Mouse (Mus musculus) limb, embryonic 12.5 days (tissue): ENCODE data around the gene Rprd1b. TPM values are rescaled to one million over a fixed set of nuclear protein-coding genes. Genes with fewer than 3 reads are reported as not detected.

Experiments
- ATAC-seq: fragments of 200-750 bp; cut with Nextera tagmentation; 2 replicates; pipeline ENCODE4 v1.8.0; 2017; ENCODE audit warnings: low read depth, moderate TSS enrichment; ENCODE audit not compliant: insufficient number of reproducible peaks, insufficient read depth, low FRiP score, low TSS enrichment
- H3K27ac ChIP-seq: fragments of 300-500 bp; sonication (generic); 2 replicates; pipeline ENCODE4 v1.5.1; 2016; ENCODE audit warnings: mild to moderate bottlenecking, moderate library complexity
- H3K27me3 ChIP-seq: fragments of 300-500 bp; sonication (generic); 2 replicates; pipeline ENCODE4 v1.6.1; 2016; ENCODE audit warnings: mild to moderate bottlenecking, moderate library complexity
- H3K36me3 ChIP-seq: fragments of 300-500 bp; sonication (generic); 2 replicates; pipeline ENCODE4 v1.6.1; 2016; ENCODE audit warnings: mild to moderate bottlenecking, moderate library complexity
- H3K4me1 ChIP-seq: fragments of 300-500 bp; sonication (generic); replicated peaks from 2 replicates; pipeline ENCODE4 v1.6.1; 2016
- H3K4me2 ChIP-seq: fragments of 300-500 bp; sonication (generic); 2 replicates; pipeline ENCODE4 v1.6.1; 2016; ENCODE audit warnings: mild to moderate bottlenecking, moderate library complexity
- H3K4me3 ChIP-seq: fragments of 300-500 bp; sonication (generic); replicated peaks from 2 replicates; pipeline ENCODE4 v1.5.1; 2016; ENCODE audit warnings: mild to moderate bottlenecking
- H3K9ac ChIP-seq: fragments of 300-500 bp; sonication (generic); replicated peaks from 2 replicates; pipeline ENCODE4 v1.6.1; 2016; ENCODE audit warnings: mild to moderate bottlenecking, moderate library complexity
- H3K9me3 ChIP-seq: fragments of 300-500 bp; sonication (generic); 2 replicates; pipeline ENCODE4 v1.6.1; 2016; ENCODE audit warnings: mild to moderate bottlenecking, moderate library complexity
- WGBS: fragments of 180-500 bp; shearing (Covaris S2); methylation state at CpG from one replicate; pipeline ENCODE4 v1.1.7; 2016; 5-methylcytosine and 5-hydroxymethylcytosine counted together
- polyA plus RNA-seq: library from polyadenylated mRNA; unstranded; fragments of >200 nt; fragmentation: Nextera tagmentation; extraction: Ambion mirVana; gene quantifications from 2 replicates; pipeline ENCODE4 v1.2.1, GENCODE M21; 2016

Rprd1b gene
- polyA plus RNA-seq, 1 experiment from 2014 or later, result 57.1 TPM

DNA sequence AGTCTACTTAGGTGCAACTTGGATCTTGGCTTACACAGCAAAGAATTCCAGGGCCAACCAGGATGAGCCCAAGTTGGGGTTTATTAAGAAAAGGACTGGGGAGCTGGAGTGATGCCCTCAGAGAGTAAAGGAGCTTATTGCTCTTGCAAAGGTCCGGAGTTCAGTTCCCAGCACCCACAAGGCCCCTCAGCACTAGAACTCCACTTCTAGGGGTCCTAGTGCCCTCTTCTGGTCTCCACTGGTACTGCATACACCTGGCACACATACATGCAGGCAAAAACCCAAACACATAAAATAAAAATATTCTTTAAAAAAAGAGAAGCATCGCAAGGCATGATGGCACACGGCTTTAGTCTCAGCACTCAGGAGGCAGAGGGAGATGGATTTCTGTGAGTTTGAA, 122.8 kb downstream of the Rprd1b start:
- H3K4me1 ChIP-seq, result peaks cover 20% of the 10 kb centered on the region
- H3K36me3 ChIP-seq, result no peaks in the 10 kb centered on the region
- no peak overlapping the region for H3K4me2 ChIP-seq
- H3K27me3 ChIP-seq, result peaks cover 16% of the 10 kb centered on the region
- 0 out of 2 replicates have a peak, but pooled peaks cover 6% of the 10 kb centered on the region for H3K9me3 ChIP-seq
- H3K9ac ChIP-seq, result no peak overlapping the region
- no peak overlapping the region for H3K27ac ChIP-seq
- H3K4me3 ChIP-seq, result no peak overlapping the region
- no peak for ATAC-seq
- WGBS, result 98% methylated on average over 3 of the region's 3 CpGs

GRCm38 (mm10) chr2:158152685-158153309, 124.5 kb downstream of the Rprd1b start:
- no peak overlapping the region for H3K4me3 ChIP-seq

GRCm38 (mm10) chr2:158153728-158154343, 125.5 kb downstream of the Rprd1b start:
- H3K27me3 ChIP-seq, result no peaks in the 10 kb centered on the region
- peaks cover 16% of the 10 kb centered on the region for H3K4me1 ChIP-seq
- peak overlapping the region; percentile 78 for H3K27ac ChIP-seq
- WGBS, result 2% methylated on average over 22 of the region's 22 CpGs
- ATAC-seq, result peak; percentile 72
- peak overlapping the region; percentile 69 for H3K4me2 ChIP-seq
- no peaks in the 10 kb centered on the region for H3K36me3 ChIP-seq
- peak overlapping the region; percentile 54 for H3K9ac ChIP-seq
- H3K4me3 ChIP-seq, result peak overlapping the region; percentile 39
- H3K9me3 ChIP-seq, result 0 out of 2 replicates have a peak, but pooled peaks cover 6% of the 10 kb centered on the region

More at GRCm38 (mm10) chr2:158152685-158153309, 124.5 kb downstream of the Rprd1b start:
- peak overlapping the region; percentile 69 for H3K4me2 ChIP-seq
- peaks cover under 1% of the 10 kb centered on the region; the same call in 1 of the 2 replicates for H3K27me3 ChIP-seq
- peak overlapping the region; percentile 78 for H3K27ac ChIP-seq
- WGBS, result 48% methylated on average over 6 of the region's 6 CpGs
- ATAC-seq, result peak; percentile 85
- 0 out of 2 replicates have a peak, but pooled peaks cover 6% of the 10 kb centered on the region for H3K9me3 ChIP-seq
- H3K36me3 ChIP-seq, result no peaks in the 10 kb centered on the region
- H3K9ac ChIP-seq, result no peak overlapping the region
- H3K4me1 ChIP-seq, result peaks cover 16% of the 10 kb centered on the region

- Histone ChIP-seq H3K9ac (no peak overlapping the region), H3K4me3 (no peak overlapping the region), H3K27ac (no peak overlapping the region), H3K36me3 (no peaks in the 10 kb centered on the region), H3K4me2 (no peak overlapping the region), H3K9me3 (0 out of 2 replicates have a peak, but pooled peaks cover 6% of the 10 kb centered on the region), H3K4me1 (peaks cover 16% of the 10 kb centered on the region), H3K27me3 (no peaks in the 10 kb centered on the region)
- ATAC-seq, result no peak
- 70% methylated on average over 8 of the region's 8 CpGs for WGBS
Measured at GRCm38 (mm10) chr2:158154641-158155040, 126.3 kb downstream of the Rprd1b start.

DNA sequence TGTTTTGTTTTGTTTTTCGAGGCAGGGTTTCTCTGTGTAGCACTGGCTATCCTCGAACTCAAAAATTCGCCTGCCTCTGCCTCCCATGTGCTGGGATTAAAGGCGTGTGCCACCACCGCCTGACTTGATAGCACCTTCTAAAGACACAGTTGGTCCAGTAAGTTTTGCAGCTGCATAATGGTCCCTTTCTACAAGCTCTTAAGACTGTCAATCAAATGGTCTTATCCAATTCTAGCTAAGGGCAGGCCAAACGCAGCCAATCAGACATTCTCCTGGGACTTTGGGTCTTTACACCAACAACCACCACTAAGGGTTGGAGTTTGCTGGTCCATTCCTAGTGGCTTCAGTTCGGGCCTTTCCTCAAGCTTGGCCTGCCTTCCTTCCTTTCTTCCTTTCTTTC, 126.8 kb downstream of the Rprd1b start:
- no peak for ATAC-seq
- no peak overlapping the region for H3K27ac ChIP-seq
- no peak overlapping the region for H3K4me2 ChIP-seq
- no peaks in the 10 kb centered on the region for H3K27me3 ChIP-seq
- no peak overlapping the region for H3K4me3 ChIP-seq
- 87% methylated on average over 7 of the region's 7 CpGs for WGBS
- 0 out of 2 replicates have a peak, but pooled peaks cover 6% of the 10 kb centered on the region for H3K9me3 ChIP-seq
- H3K9ac ChIP-seq, result no peak overlapping the region
- H3K4me1 ChIP-seq, result peaks cover 19% of the 10 kb centered on the region
- no peaks in the 10 kb centered on the region for H3K36me3 ChIP-seq

- no peak overlapping the region for H3K4me3 ChIP-seq
- H3K4me2 ChIP-seq, result no peak overlapping the region
- H3K27me3 ChIP-seq, result no peaks in the 10 kb centered on the region
- WGBS, result 92% methylated on average over 2 of the region's 2 CpGs
- no peak for ATAC-seq
- H3K27ac ChIP-seq, result no peak overlapping the region
- H3K9me3 ChIP-seq, result 0 out of 2 replicates have a peak, but pooled peaks cover 6% of the 10 kb centered on the region
- no peaks in the 10 kb centered on the region for H3K36me3 ChIP-seq
- no peak overlapping the region for H3K9ac ChIP-seq
- peaks cover 21% of the 10 kb centered on the region for H3K4me1 ChIP-seq
Measured at GRCm38 (mm10) chr2:158155615-158156014, 127.3 kb downstream of the Rprd1b start.

- Histone ChIP-seq H3K9me3 (no peaks in the 10 kb centered on the region), H3K27me3 (no peaks in the 10 kb centered on the region), H3K27ac (no peak overlapping the region), H3K36me3 (no peaks in the 10 kb centered on the region), H3K9ac (no peak overlapping the region), H3K4me1 (peaks cover 21% of the 10 kb centered on the region), H3K4me3 (no peak overlapping the region), H3K4me2 (no peak overlapping the region)
- WGBS, result 88% methylated on average over 9 of the region's 9 CpGs
- no peak for ATAC-seq
Measured at GRCm38 (mm10) chr2:158156487-158156886, 128.2 kb downstream of the Rprd1b start.

- Histone ChIP-seq H3K4me1 (peaks cover 16% of the 10 kb centered on the region), H3K4me3 (no peak overlapping the region), H3K27ac (no peak overlapping the region), H3K27me3 (no peaks in the 10 kb centered on the region), H3K4me2 (no peak overlapping the region), H3K9ac (no peak overlapping the region), H3K36me3 (no peaks in the 10 kb centered on the region), H3K9me3 (no peaks in the 10 kb centered on the region)
- ATAC-seq, result no peak
- WGBS, result 74% methylated on average over 8 of the region's 8 CpGs
Measured at GRCm38 (mm10) chr2:158157654-158158053, 129.4 kb downstream of the Rprd1b start.

- no peak overlapping the region for H3K9ac ChIP-seq
- no peak for ATAC-seq
- H3K4me2 ChIP-seq, result no peak overlapping the region
- no peak overlapping the region for H3K4me3 ChIP-seq
- no peaks in the 10 kb centered on the region for H3K36me3 ChIP-seq
- H3K9me3 ChIP-seq, result no peaks in the 10 kb centered on the region
- no peak overlapping the region for H3K27ac ChIP-seq
- peaks cover 5% of the 10 kb centered on the region for H3K4me1 ChIP-seq
- WGBS, result 48% methylated on average over 7 of the region's 7 CpGs
- no peaks in the 10 kb centered on the region for H3K27me3 ChIP-seq
Measured at GRCm38 (mm10) chr2:158159376-158160235, 131.3 kb downstream of the Rprd1b start.

DNA sequence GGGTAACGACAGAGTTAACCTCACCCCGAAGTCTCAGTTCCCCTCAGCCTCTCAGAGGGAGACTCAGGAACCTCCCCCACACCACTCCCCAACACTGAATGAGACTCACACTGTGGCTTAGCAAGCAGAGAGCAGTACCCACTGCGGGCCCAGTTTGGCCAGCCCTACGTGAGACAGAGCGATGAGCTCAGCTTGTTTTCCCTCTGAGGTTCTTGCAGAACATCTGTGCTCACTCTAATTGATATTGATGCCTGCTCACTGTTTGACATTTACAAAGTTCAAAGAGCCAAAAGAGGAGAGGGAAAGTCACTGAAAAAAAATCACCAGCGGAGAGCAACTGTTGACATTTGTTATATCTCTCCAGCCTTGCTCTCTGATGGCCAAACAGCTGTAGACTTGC, 133.5 kb downstream of the Rprd1b start:
- ATAC-seq, result no peak

GRCm38 (mm10) chr2:158163034-158163433, 134.7 kb downstream of the Rprd1b start:
- Histone ChIP-seq H3K36me3 (no peaks in the 10 kb centered on the region), H3K4me3 (no peak overlapping the region), H3K4me1 (peaks cover 5% of the 10 kb centered on the region), H3K27me3 (no peaks in the 10 kb centered on the region), H3K9me3 (no peaks in the 10 kb centered on the region), H3K4me2 (no peak overlapping the region), H3K9ac (no peak overlapping the region), H3K27ac (no peak overlapping the region)
- ATAC-seq, result no peak
- WGBS, result 61% methylated on average over 6 of the region's 6 CpGs

More for the DNA sequence above, 133.5 kb downstream of the Rprd1b start:
- Histone ChIP-seq H3K9me3 (no peaks in the 10 kb centered on the region), H3K4me2 (no peak overlapping the region), H3K27ac (no peak overlapping the region), H3K4me1 (peaks cover 5% of the 10 kb centered on the region), H3K27me3 (no peaks in the 10 kb centered on the region), H3K9ac (no peak overlapping the region), H3K4me3 (no peak overlapping the region), H3K36me3 (no peaks in the 10 kb centered on the region)
- WGBS, result 84% methylated on average over 6 of the region's 6 CpGs
